Mouse (Mus musculus) fibroblast of lung, adult 2 months (primary cell): ENCODE results near the gene Hist4h4.
"Not testable (repeated sequence)": the region's sequence is repeated elsewhere in the genome, so short reads cannot be mapped to it uniquely, and the experiment has no call there.

ENCODE experiments used
- DNase-seq: peaks from one replicate; pipeline ENCODE4 v3.0.0-alpha.2; 2011; ENCODE audit warnings: low read depth

Gene Hist4h4

DNA sequence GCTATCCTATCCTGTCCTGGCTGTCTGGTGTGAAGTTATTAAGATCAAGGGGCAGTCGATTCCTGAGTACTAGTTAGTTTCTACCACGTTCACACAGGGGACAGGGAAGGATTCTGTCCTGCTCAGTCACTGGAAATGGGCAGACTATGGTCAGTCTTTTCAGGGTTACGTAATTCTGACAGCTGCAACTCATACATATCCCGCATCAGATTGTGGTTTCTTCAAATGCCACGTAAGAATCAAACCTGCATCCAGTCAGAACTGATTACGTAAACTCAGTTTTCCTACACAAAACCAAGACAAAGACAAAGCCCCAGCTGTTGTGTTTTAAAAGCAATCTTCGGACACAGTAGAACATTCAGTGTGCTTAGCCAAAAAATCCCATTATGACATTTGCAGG is 11.2 kb upstream of the Hist4h4 start:
- DNase-seq = no peak

GRCm38 (mm10) chr6:136813117-136813516 is 8.9 kb upstream of the Hist4h4 start:
- DNase-seq = peak; percentile 29

GRCm38 (mm10) chr6:136811196-136811595 is 7.0 kb upstream of the Hist4h4 start:
- no peak for DNase-seq

- no peak for DNase-seq
Measured at GRCm38 (mm10) chr6:136809673-136810072, 5.5 kb upstream of the Hist4h4 start.

DNA sequence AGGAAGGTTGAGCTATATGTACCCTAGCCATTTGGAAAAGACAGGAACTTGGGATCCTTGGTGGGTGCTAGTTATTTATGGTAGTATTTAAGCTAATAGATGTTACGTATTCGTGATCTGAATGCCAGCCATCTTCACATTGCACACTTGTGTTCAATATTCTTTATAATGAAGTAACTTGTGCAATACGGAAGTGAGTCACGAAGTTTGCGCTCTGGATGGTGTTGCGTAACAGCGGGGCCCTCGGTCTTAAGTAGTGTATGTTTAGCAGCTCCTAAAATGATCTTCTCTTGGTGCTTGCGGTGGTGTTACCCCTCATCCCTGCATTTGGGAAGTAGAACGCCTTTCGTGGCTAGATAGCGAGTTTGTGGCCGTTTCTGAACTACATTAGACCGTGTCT is 4.9 kb upstream of the Hist4h4 start:
- DNase-seq = peak; percentile 58

- DNase-seq = no peak
Measured at GRCm38 (mm10) chr6:136808631-136809046, 4.4 kb upstream of the Hist4h4 start.

DNA sequence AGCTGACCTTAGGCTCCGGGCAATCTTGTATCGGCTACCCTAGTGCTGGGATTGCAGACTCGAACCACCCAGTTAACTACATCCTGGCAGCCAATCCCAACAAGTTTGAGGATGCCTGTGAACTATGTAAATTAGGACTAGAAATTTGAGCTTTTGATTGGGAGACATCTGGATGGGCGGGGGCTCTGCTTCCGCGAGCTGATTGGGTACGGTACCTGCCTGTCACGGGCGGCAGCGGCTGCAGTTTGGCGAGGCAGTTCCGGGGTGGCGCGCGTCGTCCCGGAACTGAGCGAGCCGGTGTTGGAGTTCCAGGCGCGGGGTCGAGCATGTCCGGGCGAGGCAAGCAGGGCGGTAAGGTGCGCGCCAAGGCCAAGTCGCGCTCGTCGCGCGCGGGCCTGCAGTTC is 3.8 kb upstream of the Hist4h4 start, which contains the start of gene H2afj:
H2afj (plus strand) TSS at position 231 of the 404 bp plus-strand sequence.
- peak; percentile 94 for DNase-seq

GRCm38 (mm10) chr6:136807395-136808013 is 3.3 kb upstream of the Hist4h4 start:
- no peak for DNase-seq

DNA sequence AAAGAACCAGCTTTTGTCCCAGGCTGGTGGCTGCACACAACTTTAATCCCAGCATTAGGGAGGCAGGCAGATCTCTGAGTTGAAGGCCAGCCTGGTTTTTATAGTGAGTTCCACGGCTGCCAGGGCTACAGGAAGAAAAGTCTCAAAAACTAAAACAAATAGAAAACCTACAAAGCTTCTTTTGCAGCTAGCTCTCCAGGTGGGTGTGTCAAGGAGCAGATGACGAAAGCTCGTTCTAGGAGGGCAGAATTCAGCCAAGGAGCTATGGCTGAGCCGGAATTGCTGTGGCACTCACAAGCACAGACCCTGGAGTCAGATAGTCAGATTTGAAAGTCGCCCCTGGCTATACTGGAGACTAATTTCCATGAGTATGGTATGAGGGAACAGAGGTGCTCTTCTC is 2.6 kb upstream of the Hist4h4 start:
- DNase-seq = no peak

DNA sequence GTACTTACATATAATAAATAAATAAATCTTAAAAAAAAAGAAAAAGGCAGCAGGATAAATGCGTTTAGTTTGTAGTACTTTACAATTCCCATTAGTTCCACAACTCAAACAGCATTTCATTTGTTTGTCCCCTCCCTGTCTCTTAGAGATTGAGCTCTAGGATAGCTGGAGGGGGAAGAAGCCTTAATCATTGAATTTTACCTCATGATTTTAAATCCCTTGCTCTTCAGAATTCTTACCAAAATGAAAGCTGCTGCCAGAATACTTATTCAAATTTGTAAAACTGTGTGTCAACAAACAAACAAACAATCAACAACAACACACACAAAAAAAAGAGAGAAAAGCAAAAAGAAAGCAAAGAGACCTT is 1.2 kb upstream of the Hist4h4 start:
- no peak for DNase-seq

DNA sequence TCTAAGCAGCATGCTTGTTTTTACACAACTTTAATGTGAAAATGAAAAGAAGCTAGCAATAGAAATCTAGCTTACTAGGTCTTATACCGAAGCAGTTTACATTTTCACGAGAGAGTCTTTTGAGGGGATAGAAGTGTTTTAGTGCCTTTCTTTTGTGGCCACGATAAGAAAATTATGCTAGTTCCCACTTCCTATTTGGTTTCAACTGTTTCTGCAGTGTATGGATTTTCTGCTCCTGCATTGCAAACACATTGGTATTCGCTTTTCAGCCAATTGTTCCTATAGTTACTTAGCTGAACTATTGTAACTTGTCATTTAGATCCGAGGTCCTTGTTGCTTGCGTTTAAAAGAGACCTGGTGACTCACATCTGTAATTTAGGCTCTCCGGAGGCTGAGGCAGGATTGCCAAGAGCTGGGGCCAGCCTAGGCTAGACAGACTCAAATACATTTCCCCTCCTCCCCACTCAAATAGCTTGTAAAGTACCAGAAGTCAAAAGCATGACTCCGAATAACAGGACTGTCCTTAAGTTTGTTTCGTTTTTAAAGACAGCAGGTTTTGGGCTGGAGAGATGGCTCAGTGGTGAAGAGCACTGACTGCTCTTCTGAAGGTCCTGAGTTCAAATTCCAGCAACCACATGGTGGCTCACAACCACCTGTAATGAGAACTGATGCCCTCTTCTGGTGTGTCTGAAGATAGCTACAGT is 642 bp upstream of the Hist4h4 start:
- DNase-seq = peak; percentile 10

GRCm38 (mm10) chr6:136803093-136803738 is 999 bp downstream of the Hist4h4 start:
- peak; percentile 5 for DNase-seq

- no peak for DNase-seq
Measured at GRCm38 (mm10) chr6:136801274-136801673, 2.9 kb downstream of the Hist4h4 start.

- no peak for DNase-seq
Measured at GRCm38 (mm10) chr6:136800710-136801109, 3.5 kb downstream of the Hist4h4 start.

- DNase-seq = not testable (repeated sequence)
Measured at GRCm38 (mm10) chr6:136797874-136798693, 6.1 kb downstream of the Hist4h4 start.

DNA sequence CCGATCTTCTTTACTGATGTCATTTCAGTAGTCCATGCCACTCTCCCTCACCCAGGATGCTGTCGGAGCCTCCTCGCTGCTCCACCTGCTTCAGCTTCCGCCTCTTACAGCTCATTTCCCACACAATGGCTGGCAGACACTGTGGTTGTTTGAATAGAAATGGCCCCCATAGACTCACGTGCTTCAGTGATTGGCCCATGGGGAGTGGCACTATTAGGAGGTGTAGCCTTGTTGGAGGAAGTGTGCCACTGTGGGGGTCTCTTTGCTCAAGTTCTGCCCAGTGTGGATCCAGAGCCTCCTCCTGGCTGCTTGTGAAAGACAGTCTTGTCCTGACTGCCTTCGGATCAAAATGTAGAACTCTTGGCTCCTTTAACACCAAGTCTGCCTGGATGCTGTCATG is 8.4 kb downstream of the Hist4h4 start:
- no peak for DNase-seq

DNA sequence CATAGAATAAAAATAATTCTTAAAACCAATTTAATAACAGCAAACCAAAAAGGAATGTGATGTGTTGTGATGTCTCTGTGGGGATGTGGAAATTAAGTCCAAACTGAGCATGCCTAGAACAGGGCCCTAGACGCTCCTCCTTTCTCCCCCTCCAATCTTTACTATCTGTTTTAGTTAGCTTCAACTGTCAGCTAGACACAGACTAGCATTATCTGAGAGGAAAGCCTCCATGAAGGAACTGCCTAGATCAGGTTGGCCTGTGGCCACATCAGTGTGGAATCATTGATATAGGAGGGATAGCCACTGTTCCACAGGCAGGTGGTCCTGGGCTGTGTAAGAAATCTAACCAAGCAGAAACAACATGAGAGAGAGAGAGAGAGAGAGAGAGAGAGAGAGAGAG is 9.1 kb downstream of the Hist4h4 start:
- DNase-seq = no peak

- DNase-seq = no peak
Measured at GRCm38 (mm10) chr6:136793831-136794525, 10.2 kb downstream of the Hist4h4 start.

DNA sequence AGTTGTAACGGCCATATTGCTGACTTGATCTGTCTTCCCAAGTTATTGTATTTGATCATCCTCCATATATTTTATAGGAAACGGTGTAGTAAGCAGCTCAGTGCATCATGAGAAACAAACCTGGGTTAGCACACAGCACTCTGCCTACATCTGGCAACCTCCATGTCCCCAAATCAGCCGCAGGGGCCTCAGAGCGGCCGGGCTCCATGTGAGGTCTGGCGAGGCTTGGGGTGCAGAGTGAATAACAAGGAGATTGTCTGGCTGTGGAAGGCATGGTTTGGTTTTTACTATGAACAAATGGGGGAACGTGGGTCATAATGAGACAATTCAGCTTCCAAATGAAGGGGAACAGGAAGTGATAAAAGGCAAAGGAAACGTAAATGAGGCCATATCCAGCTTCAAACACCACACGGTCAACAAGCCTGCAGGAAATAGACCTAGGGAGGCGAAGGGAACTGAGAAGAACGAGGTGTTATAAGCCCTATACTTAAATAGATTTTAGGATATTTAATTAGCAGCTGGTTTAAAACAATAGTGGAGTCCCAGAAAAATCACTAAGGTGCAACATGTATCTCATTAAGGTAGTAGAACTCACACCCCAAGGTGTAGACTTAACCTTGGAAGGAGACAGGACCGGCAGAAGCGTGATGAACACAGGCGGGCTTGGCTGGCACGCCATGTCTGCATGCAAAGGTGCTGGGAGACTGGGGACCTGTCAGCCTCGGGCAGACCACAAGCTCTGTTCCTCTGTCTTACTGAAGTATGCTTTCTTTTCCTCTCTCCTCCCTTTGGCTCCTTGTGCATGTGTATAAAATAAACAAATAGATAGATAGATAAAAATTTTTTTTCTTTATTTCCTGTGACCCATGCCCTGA is 11.1 kb downstream of the Hist4h4 start:
- DNase-seq = no peak

GRCm38 (mm10) chr6:136789391-136789971 is 14.7 kb downstream of the Hist4h4 start:
- no peak for DNase-seq
